Mouse (Mus musculus) CH12.LX (cell line): ENCODE measurements at regions not wholly inside any gene's neighbourhood (a gene's known extent, or its start where the extent isn't known, plus 50 kb on each side); places are given as distances from the start of the nearest gene placed in this dataset.

Experiments
- DNase-seq: peaks from one replicate; pipeline ENCODE4 v3.0.0-alpha.2; 2013; ENCODE audit errors: extremely low read depth
- H3K27ac ChIP-seq: 2 replicates; pipeline ENCODE4 v1.5.1; 2012; ENCODE audit warnings: low read depth, mild to moderate bottlenecking, control low read depth, moderate library complexity; ENCODE audit not compliant: insufficient read depth
- H3K27me3 ChIP-seq: replicated peaks from 2 replicates; pipeline ENCODE3; 2012; ENCODE audit warnings: inconsistent platforms
- H3K36me3 ChIP-seq, 2 experiments: replicated peaks in 1 of 2; 2 replicates each; pipeline versions ENCODE3 to v1.6.1; 2012; ENCODE audit warnings: inconsistent platforms in 1 of 2, low read length in 1 of 2, mild to moderate bottlenecking in 1 of 2, mixed read lengths in 1 of 2, moderate library complexity in 1 of 2; ENCODE audit not compliant: control insufficient read depth in 1 of 2, insufficient read depth in 1 of 2
- H3K4me1 ChIP-seq, 2 experiments: 2 replicates each; pipeline ENCODE4 v1.6.1; 2012; ENCODE audit warnings: inconsistent platforms in 1 of 2, moderate library complexity in 1 of 2; ENCODE audit not compliant: insufficient read depth in 2 of 2, control insufficient read depth in 1 of 2
- H3K4me2 ChIP-seq: 2 replicates; pipeline ENCODE4 v1.6.1; 2012; ENCODE audit warnings: low read depth, mild to moderate bottlenecking, control low read depth; ENCODE audit not compliant: poor library complexity, insufficient read depth, severe bottlenecking
- H3K4me3 ChIP-seq, 3 experiments: fragments of 150-350 bp in 1 of 3; sonication (generic) in 1 of 3; replicated peaks in 1 of 3; 2 replicates each; pipeline versions ENCODE3 to v1.5.1; 2011 to 2012; ENCODE audit warnings: low read depth in 2 of 3, low read length in 2 of 3, mild to moderate bottlenecking in 2 of 3, moderate library complexity in 2 of 3, control low read depth in 1 of 3, improper control_type of control experiment in 1 of 3, inconsistent platforms in 1 of 3, mixed read lengths in 1 of 3; ENCODE audit not compliant: poor library complexity in 1 of 3
- H3K79me2 ChIP-seq: replicated peaks from 2 replicates; pipeline ENCODE4 v1.6.1; 2012; ENCODE audit warnings: mild to moderate bottlenecking, moderate library complexity; ENCODE audit not compliant: control insufficient read depth, poor library complexity, insufficient read depth, severe bottlenecking; ENCODE audit errors: extremely low read depth
- H3K9ac ChIP-seq: 2 replicates; pipeline ENCODE4 v1.6.1; 2012; ENCODE audit warnings: low read depth, mild to moderate bottlenecking, control low read depth, moderate library complexity; ENCODE audit not compliant: insufficient read depth
- H3K9me3 ChIP-seq: replicated peaks from 2 replicates; pipeline ENCODE3; 2012; ENCODE audit warnings: low read length, inconsistent platforms, mixed read lengths
- CHD2 ChIP-seq: IDR thresholded peaks from 2 replicates; pipeline ENCODE4 v1.6.1; 2011; ENCODE audit warnings: low read length, improper control_type of control experiment
- E2F4 ChIP-seq: IDR thresholded peaks from 2 replicates; pipeline ENCODE4 v1.6.1; 2011; ENCODE audit warnings: low read depth, low read length, improper control_type of control experiment; ENCODE audit not compliant: insufficient replicate concordance
- EP300 ChIP-seq: IDR thresholded peaks from 2 replicates; pipeline ENCODE4 v1.6.1; 2011; ENCODE audit warnings: low read length, improper control_type of control experiment
- ETS1 ChIP-seq: conservative IDR thresholded peaks from 2 replicates; pipeline ENCODE4 v1.6.1; 2012; ENCODE audit warnings: low read depth, mild to moderate bottlenecking, inconsistent platforms, low read length, improper control_type of control experiment, moderate library complexity
- GABPA ChIP-seq: IDR thresholded peaks from 2 replicates; pipeline ENCODE4 v1.6.1; 2012; ENCODE audit warnings: low read depth, low read length, improper control_type of control experiment, inconsistent platforms; ENCODE audit not compliant: insufficient replicate concordance
- HCFC1 ChIP-seq: IDR thresholded peaks from 2 replicates; pipeline ENCODE4 v1.6.1; 2012; ENCODE audit warnings: low read depth, mild to moderate bottlenecking, inconsistent platforms, low read length, improper control_type of control experiment
- IRF4 ChIP-seq: IDR thresholded peaks from 2 replicates; pipeline ENCODE4 v1.6.1; 2014; ENCODE audit warnings: low read depth, mild to moderate bottlenecking, inconsistent platforms, low read length, improper control_type of control experiment
- JUN ChIP-seq: IDR thresholded peaks from 2 replicates; pipeline ENCODE4 v1.6.1; 2011; ENCODE audit warnings: low read depth, mild to moderate bottlenecking, low read length, improper control_type of control experiment, moderate library complexity; ENCODE audit not compliant: insufficient read depth
- KAT2A ChIP-seq: IDR thresholded peaks from 2 replicates; pipeline ENCODE4 v1.6.1; 2012; ENCODE audit warnings: low read length, improper control_type of control experiment, inconsistent platforms; ENCODE audit not compliant: insufficient replicate concordance
- MAFK ChIP-seq: IDR thresholded peaks from 2 replicates; pipeline ENCODE4 v1.6.1; 2011; ENCODE audit warnings: low read length, improper control_type of control experiment; ENCODE audit not compliant: insufficient replicate concordance
- MAX ChIP-seq: IDR thresholded peaks from 2 replicates; pipeline ENCODE4 v1.6.1; 2011; ENCODE audit warnings: low read length, improper control_type of control experiment
- MAZ ChIP-seq: IDR thresholded peaks from 2 replicates; pipeline ENCODE4 v1.6.1; 2012; ENCODE audit warnings: low read depth, mild to moderate bottlenecking, inconsistent platforms, low read length, improper control_type of control experiment, moderate library complexity
- MEF2A ChIP-seq: IDR thresholded peaks from 2 replicates; pipeline ENCODE4 v1.6.1; 2014; ENCODE audit warnings: low read depth, mild to moderate bottlenecking, inconsistent platforms, low read length, improper control_type of control experiment, borderline replicate concordance
- MXI1 ChIP-seq: IDR thresholded peaks from 2 replicates; pipeline ENCODE4 v1.6.1; 2011; ENCODE audit warnings: mild to moderate bottlenecking, low read depth, low read length, improper control_type of control experiment
- MYC ChIP-seq: IDR thresholded peaks from 2 replicates; pipeline ENCODE4 v1.6.1; 2011; ENCODE audit warnings: low read depth, mild to moderate bottlenecking, improper control_type of control experiment, low read length
- NRF1 ChIP-seq: IDR thresholded peaks from 2 replicates; pipeline ENCODE4 v1.6.1; 2014; ENCODE audit warnings: low read depth, mild to moderate bottlenecking, inconsistent platforms, low read length, improper control_type of control experiment, moderate library complexity
- PAX5 ChIP-seq: IDR thresholded peaks from 2 replicates; pipeline ENCODE4 v1.6.1; 2012; ENCODE audit warnings: low read length, inconsistent platforms, mixed read lengths
- POLR2A ChIP-seq: IDR thresholded peaks from 2 replicates; pipeline ENCODE4 v1.6.1; 2011; ENCODE audit warnings: low read depth, mild to moderate bottlenecking, improper control_type of control experiment, low read length
- POLR2AphosphoS2 ChIP-seq: IDR thresholded peaks from 2 replicates; pipeline ENCODE4 v1.6.1; 2011; ENCODE audit warnings: low read depth, low read length, improper control_type of control experiment
- SIN3A ChIP-seq: IDR thresholded peaks from 2 replicates; pipeline ENCODE4 v1.6.1; 2012; ENCODE audit warnings: low read length, improper control_type of control experiment, inconsistent platforms
- TBP ChIP-seq: conservative IDR thresholded peaks from 2 replicates; pipeline ENCODE4 v1.6.1; 2011; ENCODE audit warnings: low read depth, low read length, improper control_type of control experiment
- TCF12 ChIP-seq: IDR thresholded peaks from 2 replicates; pipeline ENCODE4 v1.6.1; 2014; ENCODE audit warnings: low read depth, mild to moderate bottlenecking, inconsistent platforms, low read length, improper control_type of control experiment
- USF1 ChIP-seq: IDR thresholded peaks from 2 replicates; pipeline ENCODE4 v1.6.1; 2014; ENCODE audit warnings: low read depth, mild to moderate bottlenecking, inconsistent platforms, low read length, improper control_type of control experiment
- USF2 ChIP-seq: conservative IDR thresholded peaks from 2 replicates; pipeline ENCODE4 v1.6.1; 2011; ENCODE audit warnings: low read depth, low read length, improper control_type of control experiment
- ZMIZ1 ChIP-seq: IDR thresholded peaks from 2 replicates; pipeline ENCODE4 v1.6.1; 2012; ENCODE audit warnings: low read depth, mild to moderate bottlenecking, inconsistent platforms, low read length, improper control_type of control experiment
- ZNF384 ChIP-seq: IDR thresholded peaks from 2 replicates; pipeline ENCODE4 v1.6.1; 2012; ENCODE audit warnings: low read depth, low read length, improper control_type of control experiment, inconsistent platforms
- dilution Hi-C: fragments of 300-500 bp; cut with MboI; formaldehyde crosslinking; loops from 2 replicates; pipeline ENCODE4 v1.14.3; 2020; ENCODE audit warnings: low sequenced_read_pairs; ENCODE audit not compliant: extremely low pct_unique_long_range_greater_than_20kb, extremely low pct_ligation_motif_present
- in situ Hi-C: fragments of 300-500 bp; cut with MboI; formaldehyde crosslinking; loops from 3 replicates; pipeline ENCODE4 v1.14.3; 2019; ENCODE audit warnings: low sequenced_read_pairs, low pct_ligation_motif_present, low pct_unique_long_range_greater_than_20kb, mixed read lengths

DNA sequence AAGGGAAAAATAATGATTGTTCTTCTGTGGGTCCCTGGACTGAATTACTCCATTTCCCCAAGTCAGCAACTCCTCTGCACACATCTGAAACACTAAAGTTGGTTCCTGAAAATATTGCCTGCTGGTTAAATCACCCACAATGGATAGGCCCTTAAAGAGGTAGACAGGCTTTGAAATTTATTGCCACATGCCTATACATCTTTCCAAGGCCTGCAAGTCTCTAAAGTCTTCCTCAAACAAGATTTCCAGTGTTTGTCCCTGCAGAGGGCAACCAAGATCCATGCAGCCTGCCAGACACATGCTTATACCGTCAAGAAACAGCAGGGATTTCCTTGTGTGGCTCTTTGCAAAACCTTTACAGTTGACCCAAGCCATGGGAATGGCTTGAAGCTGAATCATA lies 211.6 kb downstream of the Hdgfl1 start (continued):
- TF ChIP-seq MAX (no peak), MEF2A (no peak)

DNA sequence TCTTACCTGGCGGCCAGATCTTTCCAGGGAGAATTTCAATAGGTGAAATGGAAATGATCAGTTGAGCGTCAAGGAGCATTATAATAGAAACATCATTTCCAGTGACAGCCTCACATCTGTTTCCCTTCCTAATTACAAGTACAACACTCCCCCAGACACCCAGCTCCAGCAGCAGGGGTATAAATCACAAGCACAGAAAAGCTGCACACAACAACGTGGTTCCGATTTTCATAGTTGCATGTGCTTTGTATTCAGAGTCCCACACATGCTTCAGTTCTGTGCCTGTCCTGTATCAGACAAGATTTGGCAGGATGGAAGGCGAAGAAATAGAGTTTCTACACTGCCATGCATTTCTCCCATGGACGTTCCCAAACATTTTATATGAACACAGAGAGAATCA lies 215.7 kb downstream of the Hdgfl1 start:
- Histone ChIP-seq H3K27me3 (no peaks in the 10 kb centered on the region), H3K4me3 (no peak overlapping the region), H3K9ac (no peak overlapping the region), H3K27ac (no peak overlapping the region), H3K9me3 (no peaks in the 10 kb centered on the region), H3K4me1 (no peaks in the 10 kb centered on the region)
- in situ Hi-C loops: no loop called here
- DNase-seq: no peak
- dilution Hi-C loops: no loop called here
- TF ChIP-seq EP300 (no peak), IRF4 (no peak), MEF2A (no peak), HCFC1 (no peak), TCF12 (no peak), CHD2 (no peak), ZMIZ1 (no peak), MXI1 (no peak), MYC (no peak), NRF1 (no peak), USF2 (no peak), POLR2A (no peak), SIN3A (no peak), ETS1 (no peak), ZNF384 (no peak), KAT2A (no peak), MAFK (no peak), JUN (no peak), PAX5 (no peak)
- TF ChIP-seq, all 38 proteins: peak for 0
- Histone ChIP-seq H3K79me2 (no peaks in the 10 kb centered on the region), H3K4me2 (no peak overlapping the region), H3K36me3 (no peaks in the 10 kb centered on the region)

DNA sequence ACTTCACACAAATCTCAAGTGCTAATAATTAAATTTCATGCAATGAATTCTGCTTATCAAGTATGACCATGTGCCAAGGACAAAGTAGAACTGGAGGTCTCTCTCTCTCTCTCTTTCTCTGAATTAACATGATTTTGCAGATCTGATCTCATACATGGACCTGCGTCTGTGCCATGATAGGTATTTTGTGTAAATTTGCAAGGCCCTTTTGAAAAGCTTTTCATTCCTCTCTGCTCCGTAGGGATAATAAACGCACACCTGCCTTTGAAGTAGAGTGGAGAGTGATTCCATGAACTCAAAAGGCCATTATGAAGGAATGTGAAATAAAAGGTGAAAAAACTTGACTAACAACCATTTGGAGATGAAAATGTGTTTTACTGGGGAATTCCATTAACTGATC lies 217.8 kb downstream of the Hdgfl1 start:
- Histone ChIP-seq H3K79me2 (no peaks in the 10 kb centered on the region), H3K9me3 (no peaks in the 10 kb centered on the region), H3K27me3 (no peaks in the 10 kb centered on the region), H3K9ac (no peak overlapping the region), H3K36me3 (no peaks in the 10 kb centered on the region), H3K4me2 (no peak overlapping the region), H3K4me1 (no peaks in the 10 kb centered on the region), H3K4me3 (no peak overlapping the region), H3K27ac (no peak overlapping the region)
- DNase-seq: no peak
- TF ChIP-seq MAZ (no peak), KAT2A (no peak), E2F4 (no peak), TBP (no peak), SIN3A (no peak), NRF1 (no peak), GABPA (no peak), ZNF384 (no peak), USF1 (no peak), IRF4 (no peak), EP300 (no peak), MEF2A (no peak), ZMIZ1 (no peak), POLR2AphosphoS2 (no peak), CHD2 (no peak), MAX (no peak), MYC (no peak)
- in situ Hi-C loops (no loop called here), dilution Hi-C loops (no loop called here)
